Mouse (Mus musculus) cerebellum, adult (tissue): Measurements from ENCODE around the gene Tns4.
A peak's percentile ranks its signal among the peaks of the same experiment; 100 is the strongest.

Source experiments
- ATAC-seq: cut with Nextera tagmentation; 2 replicates; pipeline ENCODE4 v1.9.2; 2017; ENCODE audit warnings: mild to moderate bottlenecking, moderate library complexity, mixed read lengths; ENCODE audit not compliant: insufficient number of reproducible peaks, low FRiP score, low TSS enrichment

Tns4 gene

GRCm38 (mm10) chr11:99023500-99024467, 65.3 kb downstream of the Tns4 start, which contains the start of gene Top2a:
Top2a (minus strand) TSS chr11:99024189.
- ATAC-seq, result peak; percentile 100

GRCm38 (mm10) chr11:99023094-99023493, 66.0 kb downstream of the Tns4 start:
- no peak for ATAC-seq

- ATAC-seq, result no peak
Observed at GRCm38 (mm10) chr11:99022384-99022933, 66.6 kb downstream of the Tns4 start.

GRCm38 (mm10) chr11:99019844-99020243, 69.3 kb downstream of the Tns4 start:
- ATAC-seq, result no peak
